ENCODE assay signal across 14 mouse cellular contexts in the genomic region with DNA sequence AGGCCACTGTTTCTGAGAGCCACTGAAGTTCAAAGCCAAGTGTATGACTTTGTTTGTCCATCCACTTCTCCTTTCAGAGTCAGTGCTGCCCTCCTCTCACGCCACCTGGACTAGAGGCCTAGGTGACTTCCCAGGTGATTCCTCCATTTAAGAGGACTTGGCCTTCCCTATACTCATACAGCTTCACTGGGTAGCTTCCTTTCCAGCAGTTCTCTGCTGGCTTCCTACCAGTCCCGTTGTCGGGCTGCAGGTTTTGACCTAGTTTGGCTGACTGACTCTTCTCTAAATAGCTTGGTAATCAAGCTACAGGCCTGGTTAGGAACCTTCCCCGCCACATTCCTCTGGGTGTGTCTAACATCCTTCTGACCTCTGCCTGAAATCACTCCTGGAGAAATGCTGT. TPM values are rescaled to one million over a fixed set of nuclear protein-coding genes. Genes with fewer than 3 reads are reported as not detected.
DNase-seq lines count a peak whose midpoint lies in the region; ATAC-seq and TF ChIP-seq lines count a peak whose summit lies in the region.
"Had no signal": no experiment of that assay in that cellular context is flagged by ENCODE, and none has a peak within 500 bp of the region (broad histone marks: within the 10 kb centered on the region; RNA-seq: fewer than 3 reads in every experiment).

No protein-coding gene starts in this region.

- ATAC-seq in kidney, embryonic 15.5 days (replicated peaks; ENCODE audit: low FRiP score): no peak
- ATAC-seq in heart, embryonic 16.5 days (replicated peaks; ENCODE audit: extremely low read depth, insufficient read depth, low FRiP score): peak; percentile 46
- ATAC-seq: CD4-positive, CD25-positive, alpha-beta regulatory T cell, adult 4 months; inflammation-experienced regulatory T-cells, adult 6 months had no signal

- H3K4me2 ChIP-seq in kidney, embryonic 15.5 days: no peak overlapping the region
- peak overlapping the region; percentile 44; the same call in 1 of the 2 replicates for H3K4me2 ChIP-seq in heart, embryonic 16.5 days (ENCODE audit: low read depth, low read length)
- H3K4me2 ChIP-seq: liver, embryonic 15.5 days; midbrain, embryonic 12.5 days had no signal

- H3K9me3 ChIP-seq in kidney, embryonic 15.5 days (replicated peaks): no peaks in the 10 kb centered on the region
- no peaks in the 10 kb centered on the region for H3K9me3 ChIP-seq in heart, embryonic 16.5 days (replicated peaks; ENCODE audit: control insufficient read depth, low read length)
- H3K9me3 ChIP-seq: limb, embryonic 10.5 days; liver, embryonic 15.5 days; midbrain, embryonic 12.5 days had no signal

- 69% methylated on average over 4 of the region's 4 CpGs for WGBS in kidney, embryonic 15.5 days
- WGBS in heart, embryonic 16.5 days: 17% methylated on average over 4 of the region's 4 CpGs

- no peak overlapping the region for H3K27ac ChIP-seq in kidney, embryonic 15.5 days
- H3K27ac ChIP-seq in embryonic fibroblast, embryonic 13.5 days (ENCODE audit: insufficient read depth, low read length): peak overlapping the region; percentile 30; the same call in 1 of the 2 replicates
- H3K27ac ChIP-seq in heart, embryonic 16.5 days (ENCODE audit: low read length): peak overlapping the region; percentile 95
- H3K27ac ChIP-seq: limb, embryonic 10.5 days; liver, embryonic 15.5 days; midbrain, embryonic 12.5 days had no signal

- peaks cover 77% of the 10 kb centered on the region for H3K4me1 ChIP-seq in kidney, embryonic 15.5 days
- peaks cover 20% of the 10 kb centered on the region for H3K4me1 ChIP-seq in embryonic fibroblast, embryonic 13.5 days (ENCODE audit: control insufficient read depth, insufficient read depth, low read length)
- peaks cover 79% of the 10 kb centered on the region for H3K4me1 ChIP-seq in heart, embryonic 16.5 days (ENCODE audit: control insufficient read depth, insufficient read depth, low read length)

- H3K9ac ChIP-seq in kidney, embryonic 15.5 days: no peak overlapping the region
- H3K9ac ChIP-seq in heart, embryonic 16.5 days (ENCODE audit: low read length): peak overlapping the region; percentile 55
- H3K9ac ChIP-seq: liver, embryonic 15.5 days; midbrain, embryonic 12.5 days had no signal

- no peak for TF ChIP-seq POLR2A in embryonic fibroblast, embryonic 13.5 days (IDR thresholded peaks at IDR 0.05; ENCODE audit: low read depth, low read length)

- H3K36me3 ChIP-seq in kidney, embryonic 15.5 days: 0 out of 2 replicates have a peak, but pooled peaks cover 3% of the 10 kb centered on the region
- no peaks in the 10 kb centered on the region; the same call in 1 of the 2 replicates for H3K36me3 ChIP-seq in heart, embryonic 16.5 days (ENCODE audit: control insufficient read depth, insufficient read depth)
- H3K36me3 ChIP-seq: liver, embryonic 15.5 days; midbrain, embryonic 12.5 days had no signal

- peak; percentile 52 for DNase-seq in kidney, adult 9 months
- DNase-seq in skeletal muscle tissue, adult 2 months (ENCODE audit: low read depth, low spot score): peak; percentile 42
- no peak for DNase-seq in thymus, postnatal 10 days (ENCODE audit: low spot score in 2 of 2)
- no peak for DNase-seq in right cerebral cortex, postnatal 14 days
- DNase-seq: adrenal gland, postnatal 10 days had no signal

- no peaks in the 10 kb centered on the region for H3K27me3 ChIP-seq in kidney, embryonic 15.5 days
- H3K27me3 ChIP-seq in heart, embryonic 16.5 days (ENCODE audit: control insufficient read depth, insufficient read depth, low read length): no peaks in the 10 kb centered on the region
- H3K27me3 ChIP-seq: liver, embryonic 15.5 days; midbrain, embryonic 12.5 days had no signal

- no peak for TF ChIP-seq CTCF in embryonic fibroblast, embryonic 13.5 days (IDR thresholded peaks at IDR 0.05; ENCODE audit: borderline replicate concordance, insufficient read depth, low read length)

- no peak overlapping the region for H3K4me3 ChIP-seq in kidney, embryonic 15.5 days (replicated peaks)
- no peak overlapping the region for H3K4me3 ChIP-seq in embryonic fibroblast, embryonic 13.5 days (ENCODE audit: insufficient read depth, low read length)
- H3K4me3 ChIP-seq in heart, embryonic 16.5 days (ENCODE audit: low read length): no peak overlapping the region
- H3K4me3 ChIP-seq: erythroblast, embryonic 14.5 days; limb, embryonic 10.5 days; liver, embryonic 15.5 days; midbrain, embryonic 12.5 days had no signal

RNA-seq across cellular contexts. Expression of a gene that starts 18.9 kb away (rescaled TPM):
- 297 and 335 TPM in 2 replicates for polyA plus RNA-seq in kidney, embryonic 15.5 days (2015; fragmentation: Nextera tagmentation; extraction: Ambion mirVana)
- polyA plus RNA-seq in embryonic fibroblast, embryonic 13.5 days (2011; ENCODE audit: insufficient read length, low read depth, missing spikeins): 757 and 1,094 TPM in 2 replicates
- 213 and 274 TPM in 2 replicates for polyA plus RNA-seq in heart, embryonic 16.5 days (2015; fragmentation: Nextera tagmentation; extraction: Ambion mirVana)

RNA-seq across cellular contexts. Expression of a gene that starts 19.0 kb away (rescaled TPM):
- polyA plus RNA-seq in kidney, embryonic 15.5 days (2015; fragmentation: Nextera tagmentation; extraction: Ambion mirVana): 108 and 116 TPM in 2 replicates
- polyA plus RNA-seq in embryonic fibroblast, embryonic 13.5 days (2011; ENCODE audit: insufficient read length, low read depth, missing spikeins): 282 and 415 TPM in 2 replicates
- 80.1 and 105 TPM in 2 replicates for polyA plus RNA-seq in heart, embryonic 16.5 days (2015; fragmentation: Nextera tagmentation; extraction: Ambion mirVana)
- polyA plus RNA-seq: CD4-positive, CD25-positive, alpha-beta regulatory T cell, adult 4 months; inflammation-experienced regulatory T-cells, adult 6 months had no signal

Comparison
In these comparisons a context has a peak if more than half of its experiments do, and no peak if none do; other contexts are left out.
1. DNase-seq: peak in kidney, adult 9 months (single experiment) and skeletal muscle tissue, adult 2 months (single experiment); none in thymus, postnatal 10 days (0 of 2) and right cerebral cortex, postnatal 14 days (single experiment).